Mouse (Mus musculus) heart, postnatal 0 days (tissue): ENCODE measurements at regions not wholly inside any gene's neighbourhood (a gene's known extent, or its start where the extent isn't known, plus 50 kb on each side); places are given as distances from the start of the nearest gene placed in this dataset.

Source experiments
- CTCF ChIP-seq: IDR thresholded peaks from 2 replicates; pipeline ENCODE4 v1.5.1; 2016; ENCODE audit warnings: antibody characterized with exemption, control low read depth, low read depth
- EP300 ChIP-seq: IDR thresholded peaks from 2 replicates; pipeline ENCODE4 v1.6.1; 2016; ENCODE audit warnings: antibody characterized with exemption, low read depth

DNA sequence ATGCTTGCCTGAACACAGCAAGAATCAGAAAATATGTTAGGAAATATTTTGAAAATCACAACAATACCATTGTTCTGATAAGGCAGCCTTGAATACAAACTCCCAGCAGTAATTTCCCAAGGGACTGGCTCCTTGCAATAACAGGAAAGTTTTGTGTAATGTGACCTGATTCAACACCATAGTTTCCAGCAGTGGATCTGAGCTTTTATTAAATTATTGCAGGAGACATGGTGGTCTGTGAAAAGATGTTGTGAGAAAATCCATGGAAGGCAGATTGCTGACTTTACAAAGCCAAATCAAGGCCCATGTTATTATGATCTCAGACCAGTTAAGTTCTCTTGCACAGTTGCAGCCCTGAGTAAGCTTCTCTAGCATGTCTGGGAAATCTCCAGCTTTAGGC lies 116.1 kb downstream of the Rdh14 start:
- no peak for TF ChIP-seq CTCF
- no peak for TF ChIP-seq EP300
